Mouse (Mus musculus): Measurements from ENCODE around the gene Gm2035.
A peak's percentile ranks its signal among the peaks of the same experiment; 100 is the strongest.
"Not testable (repeated sequence)": the region's sequence is repeated elsewhere in the genome, so short reads cannot be mapped to it uniquely, and the experiment has no call there.

Gm2035 gene

DNA sequence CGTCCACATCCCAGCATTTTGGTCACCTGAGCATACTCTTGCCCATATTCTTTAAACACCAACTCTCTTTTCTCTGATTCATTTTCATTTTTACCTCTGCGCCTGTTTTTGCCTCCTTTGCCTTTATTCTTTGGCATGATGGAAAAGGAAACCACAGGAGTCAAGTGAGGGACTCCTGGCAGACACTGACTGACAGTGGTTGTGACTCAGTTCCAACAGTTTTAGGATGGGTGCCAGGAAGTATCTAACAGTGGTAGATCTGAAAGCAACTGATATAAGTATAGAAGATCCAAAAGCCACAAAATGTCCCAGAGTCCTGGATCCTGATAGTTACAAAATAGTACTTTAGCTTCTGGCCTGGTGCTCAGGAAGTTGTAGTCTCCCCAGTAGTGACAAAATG, at the start of gene Gm2035:
Gm2035 (minus strand) TSS at position 137 of the 400 bp plus-strand sequence.
- DNase-seq (ENCODE audit: low read depth, low spot score): peak; percentile 0

DNA sequence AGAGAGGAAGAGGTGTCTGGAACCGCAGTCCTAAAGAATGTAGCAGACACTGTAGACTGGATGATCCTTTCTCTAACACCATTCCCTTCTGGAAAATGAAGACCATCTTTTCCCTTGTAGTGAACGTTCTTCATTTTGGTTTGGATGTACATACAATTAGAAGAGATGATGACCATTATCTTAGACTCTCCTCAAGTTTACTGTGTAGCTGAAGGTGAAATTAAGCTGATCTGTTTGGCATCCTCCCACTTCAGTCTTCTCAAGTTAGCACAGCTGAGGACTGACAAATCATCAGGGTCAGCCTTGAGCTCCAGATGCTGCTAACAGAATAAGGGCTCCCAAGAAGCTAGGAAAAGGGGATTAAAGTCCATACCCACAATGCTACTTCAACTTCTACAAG, 34.1 kb upstream of the Gm2035 start, which contains the start of gene Gm2042:
Gm2042 (plus strand) TSS at position 301 of the 400 bp plus-strand sequence.
- not testable (repeated sequence) for DNase-seq (ENCODE audit: low read depth, low spot score)

DNA sequence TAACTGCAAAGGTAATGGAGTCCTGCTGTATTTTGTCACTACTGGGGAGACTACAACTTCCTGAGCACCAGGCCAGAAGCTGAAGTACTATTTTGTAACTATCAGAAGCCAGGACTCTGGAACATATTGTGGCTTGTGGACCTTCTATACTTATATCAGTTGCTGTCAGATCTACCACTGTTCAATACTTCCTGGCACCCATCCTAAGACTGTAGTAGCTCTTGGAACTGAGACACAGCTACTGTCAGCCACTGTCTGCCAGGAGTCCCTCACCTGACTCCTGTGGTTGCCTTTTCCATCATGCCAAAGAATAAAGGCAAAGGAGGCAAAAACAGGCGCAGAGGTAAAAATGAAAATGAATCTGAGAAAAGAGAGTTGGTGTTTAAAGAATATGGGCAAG, 24.6 kb downstream of the Gm2035 start, which contains the start of gene Gm2022:
Gm2022 (plus strand) TSS at position 301 of the 400 bp plus-strand sequence.
- not testable (repeated sequence) for DNase-seq (ENCODE audit: low read depth, low spot score)

DNA sequence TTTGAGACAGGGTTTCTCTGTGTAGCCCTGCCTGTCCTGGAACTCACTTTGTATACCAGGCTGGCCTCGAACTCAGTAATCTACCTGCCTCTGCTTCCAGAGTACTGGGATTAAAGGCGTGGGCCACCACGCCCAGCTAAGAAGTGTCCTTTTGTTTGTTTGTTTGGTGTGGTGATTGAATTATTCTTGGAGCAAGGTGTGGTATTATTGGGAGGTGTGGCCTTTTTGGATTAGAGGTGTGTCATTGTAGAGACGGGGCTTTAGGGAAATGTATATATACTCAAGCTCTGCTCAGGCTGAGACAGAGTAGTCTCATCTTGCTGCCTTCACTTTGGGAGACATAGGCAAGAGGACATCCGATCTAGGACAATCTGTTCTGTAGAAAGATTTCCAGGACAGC, 45.9 kb downstream of the Gm2035 start, which contains the start of gene Gm2016:
Gm2016 (plus strand) TSS at position 301 of the 400 bp plus-strand sequence.
- DNase-seq (ENCODE audit: low read depth, low spot score): not testable (repeated sequence)
